Mouse (Mus musculus): Measurements from ENCODE around the gene Gm9040.

- TF ChIP-seq POLR2A (IDR thresholded peaks at IDR 0.05; ENCODE audit: insufficient read depth, low read depth, low read length): no peak
- TF ChIP-seq CTCF (IDR thresholded peaks at IDR 0.05; ENCODE audit: insufficient read depth, low read depth, low read length): no peak
Observed at GRCm38 (mm10) chr10:118294938-118295337, 31.8 kb downstream of the Gm9040 start, which contains the start of gene Iltifb.
